Mouse (Mus musculus) central nervous system, embryonic 18 days (tissue): ENCODE results near the gene Defb38. TPM values are rescaled to one million over a fixed set of nuclear protein-coding genes. Genes with fewer than 3 reads are reported as not detected.

Experiments used
- polyA plus RNA-seq: library from polyadenylated mRNA; depleted of rRNA; stranded (reverse); fragments of >200 nt; gene quantifications from 2 replicates; pipeline ENCODE4 v1.2.3, GENCODE M21; 2012; rRNA removed

Defb38 gene
- polyA plus RNA-seq = not detected in 2 replicates

DNA sequence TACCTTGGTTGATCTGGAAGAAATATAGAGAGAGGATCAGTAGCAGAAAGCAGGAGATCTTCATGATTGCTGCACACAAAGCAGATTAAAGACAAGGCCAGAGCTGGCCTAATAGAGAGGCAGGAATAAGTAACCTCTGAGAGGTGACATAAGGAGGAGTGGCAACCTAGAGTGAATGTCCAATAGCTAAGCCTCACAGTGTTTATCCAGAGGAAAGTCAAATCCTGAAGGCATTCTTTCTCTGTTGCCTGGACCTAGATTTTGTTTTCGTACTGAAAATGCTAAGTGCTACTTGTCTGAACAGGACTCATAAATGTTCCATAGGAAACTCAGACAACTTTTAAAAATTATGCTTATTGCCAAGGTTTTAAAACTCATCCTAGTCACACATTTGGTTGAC, at the start of gene Defb38:
Gene Defb38 (minus strand): TSS at position 101 of the 400 bp plus-strand sequence.

DNA sequence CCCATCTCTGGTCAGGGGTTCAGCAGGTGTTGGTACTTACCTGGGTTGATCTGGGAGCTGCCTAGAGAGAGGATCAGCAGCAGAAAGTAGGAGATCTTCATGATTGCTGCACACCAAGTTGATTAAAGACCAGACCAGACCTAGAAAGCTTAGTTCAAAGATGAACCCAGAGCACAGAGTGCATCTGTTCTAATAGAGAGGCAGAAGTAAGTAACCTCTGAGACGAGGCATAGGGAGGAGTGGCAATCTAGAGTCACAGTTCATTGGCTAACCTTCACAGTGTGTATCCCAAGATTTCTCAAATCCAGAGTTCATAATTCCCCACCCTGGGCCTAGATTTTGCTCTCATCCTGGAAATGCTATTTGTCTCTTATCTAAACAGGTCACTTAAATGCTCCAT, 38.3 kb upstream of the Defb38 start, which contains the start of gene Defb39:
Gene Defb39 (minus strand): TSS at position 101 of the 400 bp plus-strand sequence.

Other genes with a start within 250 kb of the Defb38 start
- gene Defb40, start 48.3 kb downstream of the Defb38 start, polyA plus RNA-seq = not detected in 2 replicates
- not detected in 2 replicates for gene Defb37, start 35.5 kb downstream of the Defb38 start, polyA plus RNA-seq
- gene Defb39, start 38.2 kb upstream of the Defb38 start, polyA plus RNA-seq = not detected in 2 replicates
- gene Defb12, start 88.3 kb upstream of the Defb38 start, polyA plus RNA-seq = not detected in 2 replicates
- gene Defb34, start 97.2 kb upstream of the Defb38 start, polyA plus RNA-seq = not detected in 2 replicates
- not detected in 2 replicates for gene Gm45826, start 114.2 kb upstream of the Defb38 start, polyA plus RNA-seq
- not detected in 2 replicates for gene Defb14, start 167.8 kb upstream of the Defb38 start, polyA plus RNA-seq
- gene Defb4, start 172.1 kb upstream of the Defb38 start, polyA plus RNA-seq = not detected in 2 replicates
- not detected in 2 replicates for gene Defb6, start 198.9 kb upstream of the Defb38 start, polyA plus RNA-seq
- not detected in 2 replicates for gene Defb46, start 213.3 kb upstream of the Defb38 start, polyA plus RNA-seq
- not detected in 2 replicates for gene Defb5, start 221.0 kb upstream of the Defb38 start, polyA plus RNA-seq